Mouse (Mus musculus): ENCODE results near the gene Tmem198b. TPM values are rescaled to one million over a fixed set of nuclear protein-coding genes. Genes with fewer than 3 reads are reported as not detected.

Tmem198b gene
- polyA plus RNA-seq (2012; rRNA removed) = 2.0 and 2.3 TPM in 2 replicates

DNA sequence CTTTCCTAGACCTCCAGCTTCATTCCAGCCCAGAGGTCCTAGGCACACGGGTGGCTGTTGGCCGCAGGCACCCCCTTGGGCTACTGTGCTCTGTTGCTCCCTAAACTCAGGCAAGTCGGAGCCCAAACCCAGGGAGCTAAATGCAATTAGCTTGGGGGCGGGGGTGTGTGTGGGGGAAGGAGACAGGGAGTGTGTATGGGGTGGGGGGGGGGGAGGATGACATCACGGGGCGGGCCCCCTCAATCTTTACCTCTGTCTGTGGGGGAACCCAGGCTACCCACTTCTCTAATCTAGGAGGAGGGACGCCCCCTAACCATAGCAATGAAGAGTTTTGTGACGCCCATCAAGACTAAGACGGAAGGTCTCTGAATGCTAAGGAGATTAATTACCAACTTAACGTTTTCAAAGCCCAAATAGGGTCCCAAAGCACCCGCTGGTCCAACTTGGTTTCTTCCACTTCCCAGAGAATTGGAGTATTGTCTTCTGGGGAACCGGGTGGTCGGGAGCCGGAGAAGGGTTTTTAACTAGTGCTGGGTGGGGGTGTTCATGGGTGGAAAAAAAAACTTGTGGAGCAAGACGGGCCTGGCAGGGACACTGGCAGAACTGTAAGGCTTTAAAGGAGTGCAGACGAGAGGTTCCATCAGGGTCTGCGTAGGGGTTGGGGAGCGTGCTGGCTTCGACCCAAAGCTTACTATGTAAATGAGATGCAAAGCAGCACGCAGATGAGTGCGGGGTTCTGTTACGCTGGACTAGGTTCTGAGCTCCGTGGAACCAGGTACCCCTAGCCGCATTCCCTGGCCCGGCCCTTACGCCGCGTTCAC, at the start of gene Tmem198b:
Tmem198b (minus strand) TSS at position 100 of the 821 bp plus-strand sequence.

DNA sequence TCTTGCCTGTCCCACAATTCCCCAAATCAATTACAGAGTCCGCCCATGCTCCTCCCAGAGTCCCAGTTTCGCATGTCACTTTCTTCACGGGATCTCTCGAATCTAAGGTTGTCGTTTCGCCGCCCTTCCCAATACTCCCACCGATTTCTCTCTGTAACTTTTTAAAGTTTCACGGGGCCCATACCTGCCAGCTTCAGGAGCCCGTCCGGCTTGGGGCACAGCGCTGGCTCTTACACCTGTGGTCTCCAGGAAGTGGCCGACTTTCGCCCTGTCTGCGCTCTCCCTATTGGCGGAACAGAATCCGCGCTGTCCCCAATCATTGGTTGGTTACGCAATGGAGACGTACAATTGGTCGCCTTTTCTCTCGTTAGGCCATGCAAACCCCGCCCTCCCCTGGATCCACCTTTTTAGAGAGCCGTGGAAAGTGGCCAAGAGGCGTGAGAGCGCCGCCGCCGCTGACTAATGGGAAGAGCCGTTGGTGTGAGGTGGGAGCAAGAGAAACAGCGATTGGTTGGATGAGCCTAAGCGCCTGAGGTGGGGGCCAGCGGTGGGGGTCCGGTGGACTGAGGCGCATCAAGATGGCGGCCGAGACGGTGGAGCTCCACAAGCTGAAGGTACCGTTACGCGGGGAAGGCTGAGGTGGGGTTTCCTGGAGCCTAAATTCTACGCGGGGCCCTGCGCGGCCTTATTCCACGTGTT, 17.3 kb upstream of the Tmem198b start, which contains the start of gene Ormdl2:
Ormdl2 (minus strand) TSS at position 288 of the 699 bp plus-strand sequence.

DNA sequence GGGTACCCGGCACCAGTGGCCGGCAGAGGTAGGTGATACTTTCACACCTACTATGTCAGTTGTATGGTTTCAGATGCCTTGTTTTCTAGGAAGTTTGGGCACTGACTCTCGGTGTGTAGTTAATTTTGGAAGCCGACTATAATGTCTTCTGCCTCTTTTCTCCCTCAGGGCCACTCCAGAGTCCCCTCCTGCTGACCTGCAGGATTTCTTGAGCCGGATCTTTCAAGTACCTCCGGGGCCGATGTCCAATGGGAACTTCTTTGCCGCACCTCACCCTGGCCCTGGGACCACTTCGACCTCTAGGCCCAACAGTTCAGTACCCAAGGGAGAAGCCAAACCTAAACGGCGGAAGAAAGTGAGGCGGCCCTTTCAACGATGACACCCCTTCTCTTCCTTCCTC, 12.9 kb upstream of the Tmem198b start, which contains the start of gene Sarnp:
Sarnp (plus strand) TSS at position 301 of the 400 bp plus-strand sequence.

DNA sequence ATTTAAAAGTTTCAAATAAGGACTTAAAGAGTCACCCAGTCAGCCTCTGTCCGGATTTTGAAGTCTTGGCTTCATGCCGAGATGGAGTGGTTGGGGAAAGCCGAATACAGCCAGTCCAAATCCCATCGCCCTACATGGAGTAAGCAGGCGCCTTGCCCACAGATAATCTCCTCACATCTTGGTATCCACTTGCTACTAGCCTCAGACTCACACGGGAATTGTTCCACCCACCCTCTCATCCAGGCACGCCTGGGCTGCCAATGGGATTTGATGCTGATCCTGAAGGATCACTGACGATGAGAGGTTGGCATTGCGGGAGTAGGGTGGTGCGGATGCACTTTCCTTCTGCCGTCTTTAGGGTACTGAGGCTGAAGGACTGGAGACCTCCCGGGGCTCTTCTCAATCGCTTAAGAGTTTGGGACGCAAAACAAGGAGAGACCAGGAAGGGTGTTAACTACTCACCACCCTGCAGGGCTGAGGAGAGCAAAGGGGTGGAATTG, 349 bp downstream of the Tmem198b start, which contains the start of gene Dnajc14:
Dnajc14 (plus strand) TSS at position 292 of the 500 bp plus-strand sequence.

DNA sequence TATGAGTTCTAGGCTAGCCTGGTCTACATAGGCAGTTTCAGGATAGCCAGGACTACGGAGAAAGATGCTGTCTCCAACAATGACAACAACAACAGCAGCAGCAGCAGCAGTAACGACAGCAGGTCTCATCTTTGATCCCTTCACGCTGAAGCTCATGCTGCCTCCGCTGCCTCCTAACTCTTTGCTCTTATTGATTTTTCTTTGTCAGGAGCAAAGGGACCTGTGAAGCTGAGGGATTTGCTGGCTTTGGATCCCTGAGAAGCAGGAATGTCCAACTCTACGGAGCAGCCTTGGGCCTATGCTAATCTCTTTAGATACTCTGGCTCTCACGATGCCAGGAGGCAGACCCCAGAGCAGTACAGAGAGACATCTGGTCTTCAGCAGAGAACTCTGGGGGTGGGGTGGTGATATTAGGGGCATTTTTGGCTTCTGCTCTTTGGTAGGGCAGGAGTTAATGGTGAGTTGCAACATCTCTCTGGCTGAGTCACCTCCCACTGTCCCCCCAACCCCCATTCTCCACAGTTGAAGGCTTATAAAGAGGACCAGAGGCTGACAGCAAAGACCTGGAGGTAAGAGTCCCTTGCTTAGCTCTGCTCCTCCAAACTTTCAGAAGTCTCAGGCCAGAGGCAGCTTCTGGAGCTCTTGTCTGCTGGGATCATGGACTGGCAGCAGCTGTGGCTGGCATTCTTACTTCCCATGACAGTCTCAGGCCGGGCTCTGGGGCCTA, 13.6 kb downstream of the Tmem198b start, which contains the start of gene Mmp19:
Mmp19 (plus strand) TSS at position 513 of the 727 bp plus-strand sequence.

Other genes with a start within 250 kb of the Tmem198b start
- 134 TPM in 2 replicates for gene Pa2g4, start 238.4 kb downstream of the Tmem198b start, polyA plus RNA-seq (2012; rRNA removed)
- 1.6 and 1.8 TPM in 2 replicates for gene Erbb3, start 214.7 kb downstream of the Tmem198b start, polyA plus RNA-seq (2012; rRNA removed)
- gene Rps26, start 177.6 kb downstream of the Tmem198b start, polyA plus RNA-seq (2012; rRNA removed) = 772 and 943 TPM in 2 replicates
- gene Ikzf4, start 158.4 kb downstream of the Tmem198b start, polyA plus RNA-seq (2012; rRNA removed) = 0.10 and 0.13 TPM in 2 replicates
- 7.1 and 8.4 TPM in 2 replicates for gene Suox, start 130.3 kb downstream of the Tmem198b start, polyA plus RNA-seq (2012; rRNA removed)
- gene Rab5b, start 108.1 kb downstream of the Tmem198b start, polyA plus RNA-seq (2012; rRNA removed) = 18.4 and 20.3 TPM in 2 replicates
- 0.24 and 0.29 TPM in 2 replicates for gene Pmel, start 100.2 kb downstream of the Tmem198b start, polyA plus RNA-seq (2012; rRNA removed)
- 37.4 and 45.7 TPM in 2 replicates for gene Cdk2, start 99.3 kb downstream of the Tmem198b start, polyA plus RNA-seq (2012; rRNA removed)
- 1.6 and 1.8 TPM in 2 replicates for gene Dgka, start 59.5 kb downstream of the Tmem198b start, polyA plus RNA-seq (2012; rRNA removed)
- gene Pym1, start 56.5 kb downstream of the Tmem198b start, polyA plus RNA-seq (2012; rRNA removed) = 18.7 and 21.6 TPM in 2 replicates
- 7.4 and 9.2 TPM in 2 replicates for gene Mmp19, start 13.5 kb downstream of the Tmem198b start, polyA plus RNA-seq (2012; rRNA removed)
- gene Dnajc14, start 308 bp downstream of the Tmem198b start, polyA plus RNA-seq (2012; rRNA removed) = 5.6 and 7.6 TPM in 2 replicates
- 77.4 and 83.9 TPM in 2 replicates for gene Sarnp, start 13.0 kb upstream of the Tmem198b start, polyA plus RNA-seq (2012; rRNA removed)
- gene Ormdl2, start 17.3 kb upstream of the Tmem198b start, polyA plus RNA-seq (2012; rRNA removed) = 43.0 and 48.9 TPM in 2 replicates
- gene Gdf11, start 87.3 kb upstream of the Tmem198b start, polyA plus RNA-seq (2012; rRNA removed) = 0.41 and 0.44 TPM in 2 replicates
- 31.3 TPM in 2 replicates for gene Cd63, start 96.6 kb upstream of the Tmem198b start, polyA plus RNA-seq (2012; rRNA removed)
- 10.1 and 12.0 TPM in 2 replicates for gene Rdh5, start 118.5 kb upstream of the Tmem198b start, polyA plus RNA-seq (2012; rRNA removed)
- 91.9 and 94.0 TPM in 2 replicates for gene Bloc1s1, start 119.7 kb upstream of the Tmem198b start, polyA plus RNA-seq (2012; rRNA removed)
- 0.12 and 0.69 TPM in 2 replicates for gene Itga7, start 129.4 kb upstream of the Tmem198b start, polyA plus RNA-seq (2012; rRNA removed)
- gene Mettl7b, start 156.6 kb upstream of the Tmem198b start, polyA plus RNA-seq (2012; rRNA removed) = 0.02 TPM in 2 replicates
- gene Olfr9, start 185.1 kb upstream of the Tmem198b start, polyA plus RNA-seq (2012; rRNA removed) = not detected in 2 replicates
- not detected in 2 replicates for gene Olfr763, start 206.4 kb upstream of the Tmem198b start, polyA plus RNA-seq (2012; rRNA removed)
- not detected in 2 replicates for gene Olfr764-ps1, start 235.5 kb upstream of the Tmem198b start, polyA plus RNA-seq (2012; rRNA removed)
- gene Olfr765, start 245.6 kb upstream of the Tmem198b start, polyA plus RNA-seq (2012; rRNA removed) = not detected in 2 replicates